Mouse (Mus musculus) stomach, embryonic 16.5 days (tissue): ENCODE results near the gene Prr14. TPM values are rescaled to one million over a fixed set of nuclear protein-coding genes. Genes with fewer than 3 reads are reported as not detected.
A peak's percentile ranks its signal among the peaks of the same experiment; 100 is the strongest.
"Not testable (repeated sequence)": the region's sequence is repeated elsewhere in the genome, so short reads cannot be mapped to it uniquely, and the experiment has no call there.

ENCODE experiments used
- ATAC-seq: fragments of 200-750 bp; cut with Nextera tagmentation; 2 replicates; pipeline ENCODE4 v1.8.0; 2017; ENCODE audit warnings: moderate number of reproducible peaks, moderate TSS enrichment; ENCODE audit not compliant: insufficient read depth, low FRiP score
- H3K27ac ChIP-seq: fragments of 300-500 bp; sonication (generic); 2 replicates; pipeline ENCODE4 v1.5.1; 2014; ENCODE audit warnings: low read length
- H3K27me3 ChIP-seq: fragments of 300-500 bp; sonication (generic); 2 replicates; pipeline ENCODE4 v1.6.1; 2014; ENCODE audit warnings: low read length, control low read depth, mixed read lengths; ENCODE audit not compliant: control insufficient read depth, insufficient read depth
- H3K36me3 ChIP-seq: fragments of 300-500 bp; sonication (generic); 2 replicates; pipeline ENCODE4 v1.6.1; 2014; ENCODE audit warnings: low read length; ENCODE audit not compliant: control insufficient read depth, insufficient read depth
- H3K4me1 ChIP-seq: fragments of 300-500 bp; sonication (generic); 2 replicates; pipeline ENCODE4 v1.6.1; 2014; ENCODE audit warnings: low read length, control low read depth, mixed read lengths; ENCODE audit not compliant: control insufficient read depth, insufficient read depth
- H3K4me2 ChIP-seq: fragments of 300-500 bp; sonication (generic); 2 replicates; pipeline ENCODE4 v1.6.1; 2014; ENCODE audit warnings: low read depth, low read length, mixed read lengths
- H3K4me3 ChIP-seq: fragments of 300-500 bp; sonication (generic); replicated peaks from 2 replicates; pipeline ENCODE4 v1.5.1; 2014; ENCODE audit warnings: mild to moderate bottlenecking, low read length
- H3K9ac ChIP-seq: fragments of 300-500 bp; sonication (generic); 2 replicates; pipeline ENCODE4 v1.6.1; 2014; ENCODE audit warnings: low read length
- H3K9me3 ChIP-seq: fragments of 300-500 bp; sonication (generic); replicated peaks from 2 replicates; pipeline ENCODE4 v1.6.1; 2016; ENCODE audit warnings: low read length, control low read depth; ENCODE audit not compliant: control insufficient read depth
- WGBS: fragments of 180-500 bp; shearing (Covaris S2); extraction: QIAGEN DNeasy Blood & Tissue Kit; methylation state at CpG from one replicate; pipeline ENCODE4 v1.1.7; 2014; 5-methylcytosine and 5-hydroxymethylcytosine counted together
- polyA plus RNA-seq: library from polyadenylated mRNA; unstranded; fragments of >200 nt; fragmentation: Nextera tagmentation; extraction: Ambion mirVana; gene quantifications from 2 replicates; pipeline ENCODE4 v1.2.1, GENCODE M21; 2015

Prr14 gene
- polyA plus RNA-seq, 1 experiment from 2014 or later = 37.8 TPM

GRCm38 (mm10) chr7:127491846-127492245 lies 32.4 kb downstream of the Prr14 start:
- 73% methylated on average over 3 of the region's 3 CpGs for WGBS
- Histone ChIP-seq H3K4me3 (no peak overlapping the region), H3K4me2 (no peak overlapping the region), H3K4me1 (no peaks in the 10 kb centered on the region), H3K27ac (no peak overlapping the region), H3K9me3 (no peaks in the 10 kb centered on the region), H3K36me3 (peaks cover 18% of the 10 kb centered on the region), H3K9ac (no peak overlapping the region), H3K27me3 (no peaks in the 10 kb centered on the region)
- ATAC-seq = no peak

GRCm38 (mm10) chr7:127494648-127495047 lies 35.2 kb downstream of the Prr14 start:
- no peaks in the 10 kb centered on the region for H3K27me3 ChIP-seq
- no peaks in the 10 kb centered on the region for H3K9me3 ChIP-seq
- H3K4me1 ChIP-seq = no peaks in the 10 kb centered on the region
- H3K36me3 ChIP-seq = peaks cover 10% of the 10 kb centered on the region
- peak; percentile 19; the same call in 1 of the 2 replicates for ATAC-seq
- no peak overlapping the region for H3K4me3 ChIP-seq
- no peak overlapping the region for H3K4me2 ChIP-seq
- no peak overlapping the region for H3K27ac ChIP-seq
- no peak overlapping the region for H3K9ac ChIP-seq

DNA sequence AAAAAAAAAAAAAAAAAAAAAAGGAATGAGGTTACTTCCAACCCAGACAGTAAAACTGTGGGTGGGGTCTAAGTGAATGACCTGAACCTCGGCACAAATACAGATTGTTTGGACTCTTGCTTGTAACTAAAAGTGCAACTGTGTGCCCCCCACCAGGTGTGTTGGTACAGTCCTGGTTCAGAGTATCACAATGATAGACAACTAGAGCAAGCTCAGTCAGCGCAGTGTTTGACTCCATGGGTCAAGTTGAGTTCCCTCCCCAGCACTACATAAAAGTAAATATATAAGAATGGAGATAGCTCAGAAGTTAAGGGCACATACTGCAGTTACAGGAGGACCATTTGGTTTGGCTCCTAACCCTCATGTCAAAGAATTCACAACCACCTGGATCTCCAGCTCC lies 38.0 kb downstream of the Prr14 start:
- Histone ChIP-seq H3K4me1 (no peaks in the 10 kb centered on the region), H3K9ac (no peak overlapping the region), H3K9me3 (no peaks in the 10 kb centered on the region), H3K4me2 (no peak overlapping the region), H3K27me3 (no peaks in the 10 kb centered on the region), H3K4me3 (no peak overlapping the region), H3K27ac (no peak overlapping the region), H3K36me3 (no peaks in the 10 kb centered on the region)
- ATAC-seq = no peak
- WGBS = 55% methylated on average over 2 of the region's 2 CpGs

- 41% methylated on average over 3 of the region's 3 CpGs for WGBS
- Histone ChIP-seq H3K27me3 (no peaks in the 10 kb centered on the region), H3K4me1 (no peaks in the 10 kb centered on the region), H3K27ac (no peak overlapping the region), H3K9me3 (no peaks in the 10 kb centered on the region), H3K4me2 (no peak overlapping the region), H3K9ac (no peak overlapping the region), H3K36me3 (no peaks in the 10 kb centered on the region), H3K4me3 (no peak overlapping the region)
- ATAC-seq = no peak
These were observed 39.0 kb downstream of the Prr14 start for GRCm38 (mm10) chr7:127498407-127498806.

GRCm38 (mm10) chr7:127508291-127508690 lies 48.9 kb downstream of the Prr14 start:
- WGBS = 92% methylated on average over 3 of the region's 3 CpGs
- H3K4me3 ChIP-seq = no peak overlapping the region
- H3K4me1 ChIP-seq = peaks cover 7% of the 10 kb centered on the region; the same call in 1 of the 2 replicates
- no peaks in the 10 kb centered on the region for H3K27me3 ChIP-seq
- H3K9ac ChIP-seq = no peak overlapping the region
- no peak overlapping the region for H3K4me2 ChIP-seq
- no peaks in the 10 kb centered on the region for H3K9me3 ChIP-seq
- H3K27ac ChIP-seq = no peak overlapping the region
- H3K36me3 ChIP-seq = no peaks in the 10 kb centered on the region
- no peak for ATAC-seq

DNA sequence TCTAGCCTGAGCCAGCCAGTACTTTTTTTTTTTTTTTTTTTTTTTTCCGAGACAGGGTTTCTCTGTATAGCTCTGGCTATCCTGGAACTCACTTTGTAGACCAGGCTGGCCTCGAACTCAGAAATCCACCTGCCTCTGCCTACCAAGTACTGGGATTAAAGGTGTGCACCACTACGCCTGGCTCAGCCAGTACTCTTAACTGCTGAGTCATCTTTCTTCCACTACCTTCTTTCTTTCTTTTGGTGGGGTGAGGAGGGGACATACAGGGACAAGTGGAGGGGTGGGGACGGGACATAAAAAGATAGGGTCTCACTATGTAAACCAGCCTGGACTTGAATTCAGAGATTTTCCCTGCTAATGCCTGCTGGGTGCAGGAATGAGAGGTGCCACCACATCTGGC lies 50.4 kb downstream of the Prr14 start:
- not testable (repeated sequence) for H3K27me3 ChIP-seq, H3K4me3 ChIP-seq, H3K27ac ChIP-seq, H3K4me2 ChIP-seq, H3K36me3 ChIP-seq, H3K9me3 ChIP-seq, H3K9ac ChIP-seq, ATAC-seq
- 86% methylated on average over 3 of the region's 4 CpGs for WGBS
- H3K4me1 ChIP-seq = peaks cover 17% of the 10 kb centered on the region

GRCm38 (mm10) chr7:127511241-127511640 lies 51.8 kb downstream of the Prr14 start:
- Histone ChIP-seq H3K36me3 (peaks cover 5% of the 10 kb centered on the region; the same call in 1 of the 2 replicates), H3K27me3 (no peaks in the 10 kb centered on the region), H3K27ac (peak overlapping the region; percentile 99), H3K4me2 (peak overlapping the region; percentile 47), H3K4me1 (peaks cover 17% of the 10 kb centered on the region), H3K4me3 (peak overlapping the region; percentile 91), H3K9me3 (no peaks in the 10 kb centered on the region), H3K9ac (peak overlapping the region; percentile 94; the same call in 1 of the 2 replicates)
- 28% methylated on average over 8 of the region's 8 CpGs for WGBS
- ATAC-seq = no peak

DNA sequence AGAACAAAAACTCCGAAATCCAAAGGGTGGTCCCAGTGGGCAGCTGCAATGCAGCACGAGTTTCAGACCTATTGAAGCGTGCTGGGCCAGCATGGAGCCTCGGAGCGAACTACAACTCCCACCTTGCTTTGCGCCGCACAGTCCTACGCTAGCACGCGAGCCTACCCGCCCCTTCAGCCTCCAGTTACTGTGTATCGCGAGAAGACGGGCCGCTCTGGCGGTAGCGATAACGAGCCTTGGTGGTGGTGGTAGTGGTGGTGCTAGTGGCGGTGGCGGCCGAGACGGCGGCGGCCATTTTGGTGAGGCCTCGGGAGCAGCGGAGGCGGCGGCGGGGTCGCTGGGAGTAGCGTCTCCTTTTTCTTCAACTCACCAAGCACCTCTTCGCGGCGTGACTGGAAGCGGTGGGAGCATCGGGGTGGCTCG lies 52.4 kb downstream of the Prr14 start, which contains the start of gene Srcap:
Gene Srcap, plus strand, starts transcription at position 176 of the 423 bp plus-strand sequence.
- peak; percentile 97 for ATAC-seq
- peaks cover 7% of the 10 kb centered on the region; the same call in 1 of the 2 replicates for H3K36me3 ChIP-seq
- peaks cover 17% of the 10 kb centered on the region for H3K4me1 ChIP-seq
- no peaks in the 10 kb centered on the region for H3K27me3 ChIP-seq
- H3K4me3 ChIP-seq = peak within 1 kb of the TSS; percentile 91
- peak within 1 kb of the TSS; percentile 94 for H3K9ac ChIP-seq
- no peaks in the 10 kb centered on the region for H3K9me3 ChIP-seq
- H3K27ac ChIP-seq = peak within 1 kb of the TSS; percentile 99
- under 1% methylated on average over 37 of the region's 37 CpGs for WGBS
- peak within 1 kb of the TSS; percentile 67 for H3K4me2 ChIP-seq

DNA sequence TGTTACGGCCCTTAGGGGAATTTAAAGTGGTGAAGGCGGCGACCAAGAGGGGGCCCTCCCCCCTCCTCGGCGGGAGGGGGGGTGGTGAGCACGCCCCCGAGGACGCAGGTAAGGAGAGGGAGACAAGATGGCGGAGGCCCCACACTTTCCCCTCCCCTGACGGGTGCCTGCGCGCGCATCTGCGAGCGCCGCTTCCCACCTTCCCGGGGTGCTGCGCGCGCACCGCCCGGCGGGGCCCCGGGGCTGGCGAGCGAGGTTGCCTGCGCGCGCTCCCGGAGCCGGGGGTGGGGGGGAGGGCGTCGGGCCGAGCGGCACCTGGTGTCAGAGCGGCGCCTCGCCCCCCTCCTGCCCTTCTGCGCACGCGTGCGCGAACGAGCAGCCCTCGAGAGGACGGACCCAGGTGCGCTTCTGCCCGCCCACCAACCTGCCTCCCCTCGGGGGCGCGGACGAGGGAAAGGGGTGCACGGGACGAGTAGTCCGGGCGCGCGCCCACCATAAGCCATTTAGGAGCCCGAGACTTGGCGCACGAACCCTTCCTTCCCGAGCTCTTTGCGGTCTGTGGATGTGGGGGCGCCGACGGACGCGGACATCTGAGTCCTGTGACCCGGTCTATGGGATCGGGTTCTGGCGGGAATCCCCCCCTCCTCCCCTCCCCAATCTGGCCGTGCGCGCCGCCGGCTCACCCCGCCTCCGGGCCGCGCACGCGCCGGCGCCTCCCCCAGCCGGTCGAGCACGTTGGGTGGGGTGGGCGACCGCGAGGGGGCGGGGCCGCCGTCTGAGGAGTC lies 53.0 kb downstream of the Prr14 start:
- 0% methylated on average over 72 of the region's 93 CpGs for WGBS
- no peaks in the 10 kb centered on the region for H3K27me3 ChIP-seq
- H3K9ac ChIP-seq = peak overlapping the region; percentile 94
- peak overlapping the region; percentile 91 for H3K4me3 ChIP-seq
- H3K9me3 ChIP-seq = no peaks in the 10 kb centered on the region
- H3K27ac ChIP-seq = peak overlapping the region; percentile 99
- H3K36me3 ChIP-seq = peaks cover 11% of the 10 kb centered on the region; the same call in 1 of the 2 replicates
- peaks cover 17% of the 10 kb centered on the region for H3K4me1 ChIP-seq
- H3K4me2 ChIP-seq = peak overlapping the region; percentile 67
- ATAC-seq = peak; percentile 91
